Mouse (Mus musculus) heart, embryonic 11.5 days (tissue): ENCODE results near the gene Maneal. TPM values are rescaled to one million over a fixed set of nuclear protein-coding genes. Genes with fewer than 3 reads are reported as not detected.

Experiments
- ATAC-seq: fragments of 200-750 bp; cut with Nextera tagmentation; replicated peaks from 2 replicates; pipeline ENCODE4 v1.8.0; 2017; ENCODE audit warnings: moderate library complexity; ENCODE audit not compliant: insufficient number of reproducible peaks, low FRiP score, low TSS enrichment
- H3K27ac ChIP-seq: fragments of 300-500 bp; sonication (generic); 2 replicates; pipeline ENCODE4 v1.5.1; 2014; ENCODE audit warnings: mild to moderate bottlenecking, low read depth, low read length
- H3K27me3 ChIP-seq: fragments of 300-500 bp; sonication (generic); 2 replicates; pipeline ENCODE4 v1.6.1; 2014; ENCODE audit warnings: mild to moderate bottlenecking, low read length, mixed read lengths; ENCODE audit not compliant: control insufficient read depth, insufficient read depth
- H3K36me3 ChIP-seq: fragments of 300-500 bp; sonication (generic); 2 replicates; pipeline ENCODE4 v1.6.1; 2014; ENCODE audit warnings: mild to moderate bottlenecking, low read length, moderate library complexity, mixed read lengths; ENCODE audit not compliant: control insufficient read depth, insufficient read depth
- H3K4me1 ChIP-seq: fragments of 300-500 bp; sonication (generic); 2 replicates; pipeline ENCODE4 v1.6.1; 2014; ENCODE audit warnings: low read length; ENCODE audit not compliant: control insufficient read depth, insufficient read depth
- H3K4me2 ChIP-seq: fragments of 300-500 bp; sonication (generic); 2 replicates; pipeline ENCODE4 v1.6.1; 2014; ENCODE audit warnings: mild to moderate bottlenecking, moderate library complexity
- H3K4me3 ChIP-seq: fragments of 300-500 bp; sonication (generic); 2 replicates; pipeline ENCODE4 v1.5.1; 2014; ENCODE audit warnings: low read depth, low read length
- H3K9ac ChIP-seq: fragments of 300-500 bp; sonication (generic); 2 replicates; pipeline ENCODE4 v1.6.1; 2014; ENCODE audit warnings: mild to moderate bottlenecking, low read depth, low read length, moderate library complexity
- H3K9me3 ChIP-seq: fragments of 300-500 bp; sonication (generic); replicated peaks from 2 replicates; pipeline ENCODE4 v1.6.1; 2016; ENCODE audit warnings: low read length; ENCODE audit not compliant: control insufficient read depth
- WGBS: fragments of 180-500 bp; shearing (Covaris S2); extraction: QIAGEN DNeasy Blood & Tissue Kit; methylation state at CpG from one replicate; pipeline ENCODE4 v1.1.7; 2014; ENCODE audit not compliant: insufficient replicate concordance; 5-methylcytosine and 5-hydroxymethylcytosine counted together
- polyA plus RNA-seq: library from polyadenylated mRNA; unstranded; fragments of >200 nt; fragmentation: Nextera tagmentation; extraction: Ambion mirVana; gene quantifications from 2 replicates; pipeline ENCODE4 v1.2.1, GENCODE M21; 2014

Maneal gene
- polyA plus RNA-seq, 1 experiment from 2014 or later, result 0.21 TPM

DNA sequence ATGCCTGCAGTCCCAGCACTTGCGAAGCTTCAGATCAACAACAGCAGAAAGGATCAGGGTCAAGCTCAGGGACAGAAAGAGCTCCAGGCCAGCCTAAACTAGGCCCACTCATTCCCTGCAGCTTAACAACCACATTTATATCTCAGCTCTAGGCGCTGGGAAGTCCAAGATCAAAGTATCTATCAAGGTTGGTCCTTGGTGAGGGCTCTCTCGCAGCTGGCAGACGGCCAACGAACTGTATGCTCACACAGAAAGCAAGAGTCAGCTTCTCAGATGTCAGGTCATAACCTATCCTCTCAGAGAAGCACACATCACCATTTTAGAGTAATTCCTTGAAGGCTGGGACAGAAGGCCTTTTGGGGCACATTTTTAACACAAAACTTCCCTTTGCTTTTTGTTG is 3.6 kb downstream of the Maneal start:
- no peak overlapping the region for H3K4me3 ChIP-seq
- peaks cover 28% of the 10 kb centered on the region for H3K27me3 ChIP-seq
- H3K36me3 ChIP-seq, result peaks cover 4% of the 10 kb centered on the region; the same call in 1 of the 2 replicates
- H3K9ac ChIP-seq, result no peak overlapping the region
- H3K27ac ChIP-seq, result no peak overlapping the region
- H3K4me2 ChIP-seq, result no peak overlapping the region
- ATAC-seq, result no peak
- no peaks in the 10 kb centered on the region for H3K9me3 ChIP-seq
- H3K4me1 ChIP-seq, result peaks cover 2% of the 10 kb centered on the region; the same call in 1 of the 2 replicates
- WGBS, result 62% methylated on average over 5 of the region's 5 CpGs

DNA sequence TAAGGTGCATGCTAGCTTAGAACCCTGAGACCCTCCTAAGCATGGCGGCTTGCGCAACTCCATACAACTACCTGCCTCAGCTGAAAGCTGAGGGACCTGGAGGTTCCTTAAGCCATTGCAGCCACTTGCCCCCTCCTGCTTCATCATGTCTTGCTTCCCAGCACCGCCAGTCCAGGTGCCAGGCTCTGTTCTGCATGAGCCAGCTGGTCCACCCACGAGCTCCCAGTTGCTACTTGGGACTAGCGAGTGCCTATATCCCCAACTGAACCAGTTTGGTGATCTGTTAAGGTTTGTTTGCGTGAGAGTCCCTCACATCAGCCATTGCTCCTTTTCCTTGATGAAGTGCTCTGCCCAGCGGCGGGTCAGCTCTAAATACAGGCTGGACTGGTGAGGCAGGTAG is 5.7 kb downstream of the Maneal start:
- Histone ChIP-seq H3K4me2 (no peak overlapping the region), H3K4me3 (no peak overlapping the region), H3K27ac (no peak overlapping the region), H3K27me3 (peaks cover 8% of the 10 kb centered on the region), H3K4me1 (peaks cover 5% of the 10 kb centered on the region), H3K9me3 (no peaks in the 10 kb centered on the region), H3K9ac (no peak overlapping the region), H3K36me3 (peaks cover 4% of the 10 kb centered on the region; the same call in 1 of the 2 replicates)
- no peak for ATAC-seq
- WGBS, result 91% methylated on average over 8 of the region's 8 CpGs

DNA sequence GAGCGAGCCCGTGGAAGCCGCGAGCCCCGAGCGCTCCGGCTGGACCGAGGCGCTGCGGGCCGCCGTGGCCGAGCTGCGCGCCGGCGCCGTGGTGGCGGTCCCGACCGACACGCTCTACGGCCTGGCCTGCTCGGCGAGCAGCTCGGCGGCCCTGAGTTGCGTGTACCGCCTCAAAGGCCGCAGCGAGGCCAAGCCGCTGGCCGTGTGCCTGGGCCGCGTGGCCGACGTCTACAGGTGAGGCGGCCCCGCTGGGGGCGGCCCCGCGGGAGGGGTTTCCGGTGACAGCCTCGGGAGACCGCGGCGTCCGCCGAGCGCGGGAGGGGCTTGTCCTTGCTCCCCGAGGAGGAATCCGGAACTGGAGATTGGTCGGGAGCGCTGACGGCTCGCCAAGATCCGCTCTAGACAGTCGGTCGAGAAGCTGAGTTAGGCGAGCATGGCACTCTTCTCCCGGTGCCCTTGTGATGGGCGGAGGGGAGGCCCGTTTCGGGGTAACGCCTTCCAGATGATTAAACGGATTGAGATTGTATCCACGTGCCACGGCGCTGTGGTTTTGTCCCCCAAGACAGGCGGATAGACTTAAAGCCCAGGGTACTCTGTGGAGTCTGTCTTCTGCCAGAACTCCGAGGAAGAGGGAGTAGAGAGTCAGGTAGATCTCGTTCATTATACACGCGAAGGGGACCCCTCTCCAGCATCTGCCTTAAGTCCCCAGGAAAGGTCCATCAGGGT is 10.9 kb downstream of the Maneal start, which contains the start of gene 1110065P20Rik:
Gene 1110065P20Rik, minus strand, starts transcription at position 264 of the 726 bp plus-strand sequence.
- no peaks in the 10 kb centered on the region for H3K27me3 ChIP-seq
- under 1% methylated on average over 73 of the region's 75 CpGs for WGBS

DNA sequence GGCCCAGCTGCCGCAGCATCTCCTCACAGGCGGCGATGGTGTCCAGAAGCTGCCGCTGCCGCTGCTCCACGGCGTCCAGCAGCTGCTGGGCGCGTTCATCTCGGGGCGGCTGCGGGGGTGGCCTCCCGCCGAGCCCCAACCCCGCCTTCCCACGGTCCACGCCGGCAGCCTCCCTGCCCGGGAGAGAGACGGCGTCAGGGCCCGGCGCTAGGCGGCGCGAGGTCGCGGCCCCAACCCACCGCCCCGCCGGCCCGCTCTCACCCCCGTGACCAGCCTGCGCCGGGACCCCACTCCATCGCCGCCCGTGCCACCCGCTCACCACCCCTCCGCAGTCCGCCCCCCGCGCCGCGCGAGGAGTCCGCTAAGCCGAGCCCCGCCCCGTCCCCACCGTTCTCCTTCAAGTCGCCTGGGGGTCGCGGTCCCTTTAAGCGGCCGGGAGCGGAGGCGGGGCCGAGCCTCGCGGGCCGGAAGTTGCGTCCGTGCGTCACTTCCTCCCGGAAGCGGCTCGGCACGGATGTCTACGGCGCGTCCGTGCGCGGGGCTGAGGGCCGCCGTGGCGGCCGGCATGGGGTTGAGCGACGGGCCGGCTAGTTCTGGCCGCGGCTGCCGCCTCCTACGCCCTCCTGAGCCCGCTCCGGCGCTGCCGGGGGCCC is 11.6 kb downstream of the Maneal start, which contains the start of gene Yrdc:
Gene Yrdc, plus strand, starts transcription at position 419 of the 653 bp plus-strand sequence.
- 0% methylated on average over 79 of the region's 90 CpGs for WGBS
- ATAC-seq, result peak; percentile 89
- H3K4me3 ChIP-seq, result peak within 1 kb of the TSS; percentile 92

More for the DNA sequence above, 10.9 kb downstream of the Maneal start, which contains the start of gene 1110065P20Rik:
- H3K4me2 ChIP-seq, result peak within 1 kb of the TSS; percentile 76
- peak; percentile 63 for ATAC-seq
- H3K4me1 ChIP-seq, result peaks cover 11% of the 10 kb centered on the region
- H3K4me3 ChIP-seq, result peak within 1 kb of the TSS; percentile 92
- H3K27ac ChIP-seq, result peak within 1 kb of the TSS; percentile 93
- H3K9ac ChIP-seq, result peak within 1 kb of the TSS; percentile 88
- no peaks in the 10 kb centered on the region for H3K9me3 ChIP-seq
- H3K36me3 ChIP-seq, result peaks cover 4% of the 10 kb centered on the region; the same call in 1 of the 2 replicates

DNA sequence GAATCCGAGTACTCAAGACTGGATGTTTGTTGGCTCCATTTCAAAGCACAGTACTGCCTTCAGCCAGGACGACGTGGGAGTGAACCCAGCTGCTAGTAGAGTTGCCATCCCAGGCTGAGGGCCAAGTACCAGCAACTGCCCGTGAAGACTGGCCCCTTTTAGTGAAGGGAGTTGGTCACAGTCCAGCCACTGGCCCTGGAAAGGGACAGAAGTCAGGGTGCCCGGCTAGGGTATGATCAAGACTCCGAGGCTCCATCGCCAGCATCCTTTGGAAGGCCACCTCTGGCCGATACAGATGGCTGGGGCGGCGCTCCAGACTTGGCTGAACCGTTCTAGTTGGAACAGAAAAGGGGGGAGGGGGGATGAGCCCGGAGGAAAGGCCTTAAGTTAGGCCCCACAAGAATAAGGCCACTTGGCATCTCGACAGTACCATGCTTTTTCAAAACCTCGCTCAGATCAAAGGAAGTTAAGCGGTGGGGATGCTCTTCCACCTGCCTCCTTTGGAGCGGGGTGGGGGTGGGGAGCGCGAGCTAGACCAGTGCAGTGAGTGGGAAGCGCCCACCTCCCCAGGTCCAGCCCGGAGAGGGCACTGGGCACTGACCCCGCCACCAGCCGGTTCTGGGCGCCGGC is 12.2 kb downstream of the Maneal start:
- H3K4me3 ChIP-seq, result peak overlapping the region; percentile 92
- H3K36me3 ChIP-seq, result no peaks in the 10 kb centered on the region
- H3K9me3 ChIP-seq, result no peaks in the 10 kb centered on the region
- 3% methylated on average over 24 of the region's 24 CpGs for WGBS
- ATAC-seq, result peak; percentile 52
- H3K4me2 ChIP-seq, result peak overlapping the region; percentile 76
- no peaks in the 10 kb centered on the region for H3K27me3 ChIP-seq
- H3K9ac ChIP-seq, result peak overlapping the region; percentile 88
- peak overlapping the region; percentile 93 for H3K27ac ChIP-seq
- H3K4me1 ChIP-seq, result peaks cover 11% of the 10 kb centered on the region

More for the DNA sequence above, 11.6 kb downstream of the Maneal start, which contains the start of gene Yrdc:
- peak within 1 kb of the TSS; percentile 93 for H3K27ac ChIP-seq
- H3K27me3 ChIP-seq, result no peaks in the 10 kb centered on the region
- H3K36me3 ChIP-seq, result no peaks in the 10 kb centered on the region
- H3K9me3 ChIP-seq, result no peaks in the 10 kb centered on the region
- H3K4me2 ChIP-seq, result peak within 1 kb of the TSS; percentile 76
- H3K9ac ChIP-seq, result peak within 1 kb of the TSS; percentile 88
- H3K4me1 ChIP-seq, result peaks cover 11% of the 10 kb centered on the region

DNA sequence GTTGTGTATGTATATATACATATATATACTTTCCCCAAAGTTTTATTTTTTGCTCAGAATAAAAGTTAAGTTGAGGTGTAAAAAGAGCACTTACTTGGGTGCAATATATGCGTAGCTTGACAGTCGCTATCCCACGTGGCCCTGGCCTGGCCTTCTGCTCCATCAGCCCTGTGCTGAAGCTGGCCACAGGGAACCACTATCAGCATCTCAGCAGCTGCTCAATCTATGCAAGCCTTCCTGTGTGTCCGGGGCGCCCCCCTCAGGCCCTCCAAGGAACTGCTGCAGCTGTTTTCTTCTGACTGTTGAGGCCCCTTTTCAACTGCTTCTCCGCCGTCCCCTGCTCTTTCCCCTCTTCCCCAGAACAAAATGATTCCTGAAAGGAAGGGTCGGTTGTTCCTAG is 14.4 kb downstream of the Maneal start:
- peaks cover 13% of the 10 kb centered on the region for H3K4me1 ChIP-seq
- H3K27ac ChIP-seq, result no peak overlapping the region
- H3K36me3 ChIP-seq, result peaks cover 4% of the 10 kb centered on the region; the same call in 1 of the 2 replicates
- no peaks in the 10 kb centered on the region for H3K27me3 ChIP-seq
- H3K4me3 ChIP-seq, result no peak overlapping the region
- WGBS, result 7% methylated on average over 8 of the region's 8 CpGs
- no peak overlapping the region for H3K9ac ChIP-seq
- H3K4me2 ChIP-seq, result no peak overlapping the region
- ATAC-seq, result no peak
- no peaks in the 10 kb centered on the region for H3K9me3 ChIP-seq

DNA sequence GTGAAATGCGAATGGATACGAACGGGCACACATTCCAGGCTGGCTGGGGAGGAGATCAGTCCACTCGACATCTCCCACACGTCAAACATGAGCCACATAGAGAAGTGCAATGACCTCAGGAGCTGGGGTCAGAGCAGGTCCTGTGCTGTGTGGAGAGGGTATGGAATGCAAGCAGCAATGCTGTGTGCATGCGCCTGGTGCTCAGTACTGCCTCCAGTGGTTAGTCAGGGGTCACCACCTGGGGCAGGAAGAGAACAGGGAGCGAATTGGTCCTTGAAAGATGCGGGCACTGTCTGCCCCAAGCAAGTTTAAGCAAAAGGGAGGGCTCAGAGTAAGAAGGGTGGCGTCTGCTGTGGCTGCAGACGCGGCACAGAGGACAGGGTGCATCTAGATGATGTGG is 18.5 kb downstream of the Maneal start:
- WGBS, result 49% methylated on average over 11 of the region's 11 CpGs
- Histone ChIP-seq H3K9me3 (0 out of 2 replicates have a peak, but pooled peaks cover 2% of the 10 kb centered on the region), H3K36me3 (peaks cover 9% of the 10 kb centered on the region), H3K27me3 (no peaks in the 10 kb centered on the region), H3K27ac (no peak overlapping the region), H3K4me3 (no peak overlapping the region), H3K4me1 (0 out of 2 replicates have a peak, but pooled peaks cover 2% of the 10 kb centered on the region), H3K4me2 (no peak overlapping the region), H3K9ac (no peak overlapping the region)
- ATAC-seq, result 0 out of 2 replicates have a peak, but pooled peaks have one; percentile 31

DNA sequence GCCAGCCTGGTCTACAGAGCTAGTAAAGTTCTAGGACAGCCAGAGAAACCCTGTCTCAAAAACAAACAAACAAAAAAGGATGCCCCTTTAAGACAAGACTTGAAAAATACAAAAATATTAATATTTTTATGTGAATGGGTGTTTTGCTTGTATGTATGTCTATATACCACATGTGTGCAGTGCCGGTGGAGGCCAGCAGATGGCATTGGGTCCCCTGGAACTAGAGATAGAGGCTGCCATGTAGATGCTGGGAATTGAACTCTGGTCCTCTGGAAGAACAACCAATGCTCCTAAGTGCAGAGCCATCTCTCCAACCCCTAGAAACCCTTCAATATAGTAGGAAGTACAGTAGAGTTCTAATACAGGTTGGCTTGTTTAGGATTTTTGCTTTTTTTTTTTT is 21.0 kb downstream of the Maneal start:
- Histone ChIP-seq H3K9me3 (0 out of 2 replicates have a peak, but pooled peaks cover 2% of the 10 kb centered on the region), H3K27ac (no peak overlapping the region), H3K9ac (no peak overlapping the region), H3K4me3 (no peak overlapping the region), H3K4me2 (no peak overlapping the region), H3K36me3 (peaks cover 12% of the 10 kb centered on the region), H3K4me1 (0 out of 2 replicates have a peak, but pooled peaks cover 2% of the 10 kb centered on the region), H3K27me3 (no peaks in the 10 kb centered on the region)
- 88% methylated on average over 1 of the region's 1 CpGs for WGBS
- ATAC-seq, result no peak
